Mouse (Mus musculus) hindbrain, embryonic 15.5 days (tissue): Measurements from ENCODE around the gene Pilra. TPM values are rescaled to one million over a fixed set of nuclear protein-coding genes. Genes with fewer than 3 reads are reported as not detected.
A peak's percentile ranks its signal among the peaks of the same experiment; 100 is the strongest.

Source experiments
- ATAC-seq: fragments of 200-750 bp; cut with Nextera tagmentation; 2 replicates; pipeline ENCODE4 v1.8.0; 2017; ENCODE audit warnings: low read depth, moderate number of reproducible peaks, moderate TSS enrichment; ENCODE audit not compliant: low FRiP score
- H3K27ac ChIP-seq: fragments of 300-500 bp; sonication (generic); replicated peaks from 2 replicates; pipeline ENCODE4 v1.5.1; 2015; ENCODE audit warnings: mild to moderate bottlenecking, inconsistent platforms
- H3K27me3 ChIP-seq: fragments of 300-500 bp; sonication (generic); 2 replicates; pipeline ENCODE4 v1.6.1; 2015; ENCODE audit warnings: control low read depth, inconsistent platforms
- H3K36me3 ChIP-seq: fragments of 300-500 bp; sonication (generic); 2 replicates; pipeline ENCODE4 v1.6.1; 2015; ENCODE audit warnings: control low read depth, inconsistent platforms
- H3K4me1 ChIP-seq: fragments of 300-500 bp; sonication (generic); replicated peaks from 2 replicates; pipeline ENCODE4 v1.6.1; 2015; ENCODE audit warnings: control low read depth, inconsistent platforms
- H3K4me2 ChIP-seq: fragments of 300-500 bp; sonication (generic); 2 replicates; pipeline ENCODE4 v1.6.1; 2015; ENCODE audit warnings: moderate library complexity, mild to moderate bottlenecking, inconsistent platforms
- H3K4me3 ChIP-seq: fragments of 300-500 bp; sonication (generic); 2 replicates; pipeline ENCODE4 v1.5.1; 2015; ENCODE audit warnings: mild to moderate bottlenecking, inconsistent platforms
- H3K9ac ChIP-seq: fragments of 300-500 bp; sonication (generic); 2 replicates; pipeline ENCODE4 v1.6.1; 2015; ENCODE audit warnings: inconsistent platforms
- H3K9me3 ChIP-seq: fragments of 300-500 bp; sonication (generic); 2 replicates; pipeline ENCODE4 v1.6.1; 2016; ENCODE audit warnings: control low read depth, inconsistent platforms
- WGBS: fragments of 180-500 bp; shearing (Covaris S2); methylation state at CpG from one replicate; pipeline ENCODE4 v1.1.7; 2015; 5-methylcytosine and 5-hydroxymethylcytosine counted together
- polyA plus RNA-seq: library from polyadenylated mRNA; unstranded; fragments of >200 nt; fragmentation: Nextera tagmentation; extraction: Ambion mirVana; gene quantifications from 2 replicates; pipeline ENCODE4 v1.2.1, GENCODE M21; 2015

Pilra gene
- polyA plus RNA-seq, 1 experiment from 2014 or later, result 0.21 TPM

DNA sequence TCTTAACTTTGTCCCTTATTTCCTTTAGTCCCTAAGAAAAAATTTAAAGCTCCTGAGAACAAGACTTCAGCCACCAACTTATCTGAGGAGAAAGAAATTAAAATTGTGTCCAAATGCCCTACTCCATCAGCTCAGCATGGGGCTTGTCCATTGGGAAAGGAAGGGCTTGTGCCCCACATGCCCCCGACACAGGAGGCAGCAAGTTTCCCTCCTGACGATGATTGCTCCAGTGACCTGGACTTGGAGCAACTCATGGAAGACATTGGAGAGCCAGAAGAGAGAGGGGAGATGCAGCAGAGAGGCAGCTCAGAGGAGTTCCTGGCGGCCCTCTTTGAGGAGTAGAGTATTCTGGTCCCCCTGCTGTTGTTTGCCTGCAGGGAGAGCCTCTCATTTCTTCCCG, 14.0 kb downstream of the Pilra start:
- Histone ChIP-seq H3K4me2 (no peak overlapping the region), H3K9me3 (no peaks in the 10 kb centered on the region), H3K27me3 (no peaks in the 10 kb centered on the region), H3K4me3 (no peak overlapping the region), H3K4me1 (no peaks in the 10 kb centered on the region), H3K36me3 (no peaks in the 10 kb centered on the region), H3K9ac (no peak overlapping the region), H3K27ac (no peak overlapping the region)
- 66% methylated on average over 4 of the region's 4 CpGs for WGBS
- no peak for ATAC-seq

DNA sequence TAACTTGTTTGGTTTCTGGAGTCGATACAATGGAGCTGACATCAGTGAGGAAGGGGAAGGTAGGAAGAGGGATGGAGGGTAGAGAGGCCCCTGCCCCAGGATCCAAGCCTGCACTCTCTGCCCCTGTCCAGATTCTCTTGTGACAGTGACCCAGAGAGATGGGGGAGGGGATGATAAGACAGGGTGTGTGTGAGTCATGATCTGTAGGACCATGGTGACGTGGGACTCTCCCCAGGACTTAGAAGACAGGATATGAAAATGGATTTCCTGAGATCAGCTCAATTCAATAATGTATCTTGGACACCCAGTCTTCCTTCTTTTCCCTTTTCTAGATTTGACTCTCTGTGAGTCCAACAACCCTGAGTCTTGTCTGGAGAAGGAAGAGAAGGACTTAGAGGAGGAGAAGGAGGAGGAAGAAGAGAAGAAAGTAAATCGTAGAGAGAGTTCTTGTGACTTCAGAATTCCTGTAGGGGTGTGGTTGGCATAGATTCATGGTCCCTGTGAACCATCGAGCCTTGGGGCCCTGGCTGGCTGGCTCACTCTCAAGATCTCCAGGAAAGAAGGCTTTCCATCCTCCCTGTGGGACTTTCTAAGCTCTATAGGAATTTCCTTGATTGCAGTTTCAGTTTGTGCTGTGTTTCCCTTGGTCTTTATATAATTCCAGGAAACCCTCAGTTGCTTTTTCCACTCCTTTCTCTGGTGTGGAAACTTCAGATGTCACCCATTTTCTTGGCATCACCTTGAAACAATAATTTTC, 18.4 kb downstream of the Pilra start:
- Histone ChIP-seq H3K9ac (no peak overlapping the region), H3K4me1 (no peaks in the 10 kb centered on the region), H3K9me3 (no peaks in the 10 kb centered on the region), H3K4me3 (no peak overlapping the region), H3K27ac (no peak overlapping the region), H3K27me3 (no peaks in the 10 kb centered on the region), H3K4me2 (no peak overlapping the region), H3K36me3 (no peaks in the 10 kb centered on the region)
- ATAC-seq, result no peak
- 74% methylated on average over 4 of the region's 4 CpGs for WGBS

DNA sequence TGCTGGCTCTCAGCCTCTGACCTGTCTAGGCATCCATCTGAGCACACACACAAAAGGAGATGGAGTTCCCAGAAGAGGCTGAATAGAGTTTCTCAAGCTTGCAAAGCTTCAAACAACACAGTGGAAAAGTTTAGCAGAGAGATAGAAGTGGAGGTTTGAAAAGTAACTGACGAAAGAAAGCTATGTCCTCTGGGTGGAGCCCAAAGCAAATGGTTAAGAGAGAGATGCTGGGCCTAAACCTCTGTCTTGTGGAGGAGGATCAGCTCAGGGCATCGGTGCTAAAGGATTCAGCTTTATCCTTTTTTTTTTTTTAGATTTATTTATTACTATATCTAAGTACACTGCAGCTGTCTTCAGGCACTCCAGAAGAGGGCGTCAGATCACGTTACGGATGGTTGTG, 27.8 kb downstream of the Pilra start:
- H3K36me3 ChIP-seq, result no peaks in the 10 kb centered on the region
- no peaks in the 10 kb centered on the region for H3K27me3 ChIP-seq
- no peak overlapping the region for H3K4me2 ChIP-seq
- H3K27ac ChIP-seq, result no peak overlapping the region
- no peak for ATAC-seq
- 91% methylated on average over 5 of the region's 5 CpGs for WGBS
- no peak overlapping the region for H3K9ac ChIP-seq
- H3K9me3 ChIP-seq, result no peaks in the 10 kb centered on the region
- no peak overlapping the region for H3K4me3 ChIP-seq
- H3K4me1 ChIP-seq, result no peaks in the 10 kb centered on the region

DNA sequence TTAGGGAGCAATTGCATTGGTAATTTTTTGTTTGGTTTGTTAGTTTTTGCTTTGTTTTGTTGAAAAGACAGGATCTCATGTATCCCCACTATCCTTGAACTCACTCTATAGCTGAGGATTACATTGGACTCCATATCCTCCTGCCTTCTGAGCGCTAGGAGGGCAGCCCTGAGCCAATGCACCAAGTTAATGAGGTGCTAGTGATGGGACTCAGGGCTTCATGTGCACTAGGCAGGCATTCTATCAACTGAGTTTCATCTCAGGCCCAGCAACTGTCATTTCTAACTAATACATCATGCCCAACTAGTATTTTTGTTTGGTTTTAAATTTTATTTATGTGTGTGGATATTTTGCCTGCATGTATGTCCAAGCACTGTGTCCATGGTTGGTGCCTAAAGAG, 29.9 kb downstream of the Pilra start:
- no peak for ATAC-seq
- Histone ChIP-seq H3K36me3 (no peaks in the 10 kb centered on the region), H3K4me3 (no peak overlapping the region), H3K9me3 (no peaks in the 10 kb centered on the region), H3K27me3 (no peaks in the 10 kb centered on the region), H3K4me2 (no peak overlapping the region), H3K27ac (no peak overlapping the region), H3K4me1 (no peaks in the 10 kb centered on the region), H3K9ac (no peak overlapping the region)
- WGBS, result 79% methylated on average over 1 of the region's 1 CpGs

DNA sequence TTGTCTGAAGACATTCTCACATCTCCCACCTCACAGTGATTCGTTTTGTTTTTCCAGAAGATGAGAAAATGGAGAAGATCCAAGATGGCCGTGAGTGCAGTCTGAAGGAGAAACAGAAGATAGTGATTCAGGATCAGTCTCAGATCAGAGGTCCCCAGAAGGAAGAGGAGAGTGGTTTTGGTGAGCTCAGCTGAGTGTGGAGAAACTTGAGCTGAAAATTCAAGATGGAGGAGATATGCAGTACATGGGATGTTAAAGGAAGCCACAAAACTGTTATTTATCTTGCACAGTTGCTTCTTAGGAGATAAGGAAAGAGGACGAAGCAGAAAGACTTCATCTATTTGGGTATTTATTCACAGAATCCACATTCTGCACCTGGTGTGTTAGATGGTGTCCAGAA, 35.2 kb downstream of the Pilra start:
- ATAC-seq, result no peak

DNA sequence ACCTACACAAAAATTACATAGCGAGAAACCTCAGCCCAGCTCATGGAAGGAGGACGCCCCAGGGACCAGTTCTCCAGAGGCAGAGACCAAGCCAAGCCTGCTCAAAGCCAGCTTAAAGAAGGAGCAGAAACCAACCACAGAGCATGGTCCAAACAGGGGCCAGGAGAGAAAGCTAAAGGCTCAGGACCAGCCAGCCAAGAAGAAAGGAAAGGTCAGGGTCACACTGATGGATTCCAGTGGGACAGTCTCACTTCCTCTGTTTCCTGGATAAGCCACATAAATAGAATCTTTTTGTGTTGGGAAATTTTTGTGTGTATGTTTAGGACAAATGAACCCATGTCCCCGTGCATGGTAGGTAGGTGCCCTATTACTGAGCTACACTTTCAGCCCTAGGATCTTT, 39.5 kb downstream of the Pilra start:
- H3K36me3 ChIP-seq, result no peaks in the 10 kb centered on the region
- H3K27ac ChIP-seq, result no peak overlapping the region
- no peaks in the 10 kb centered on the region for H3K4me1 ChIP-seq
- WGBS, result 87% methylated on average over 3 of the region's 3 CpGs
- H3K4me2 ChIP-seq, result no peak overlapping the region
- ATAC-seq, result no peak
- no peak overlapping the region for H3K4me3 ChIP-seq
- no peaks in the 10 kb centered on the region for H3K27me3 ChIP-seq
- no peak overlapping the region for H3K9ac ChIP-seq
- H3K9me3 ChIP-seq, result no peaks in the 10 kb centered on the region

More for the DNA sequence above, 35.2 kb downstream of the Pilra start:
- no peaks in the 10 kb centered on the region for H3K27me3 ChIP-seq
- no peak overlapping the region for H3K27ac ChIP-seq
- no peaks in the 10 kb centered on the region for H3K9me3 ChIP-seq
- H3K36me3 ChIP-seq, result no peaks in the 10 kb centered on the region
- no peak overlapping the region for H3K4me3 ChIP-seq
- no peak overlapping the region for H3K4me2 ChIP-seq
- no peaks in the 10 kb centered on the region for H3K4me1 ChIP-seq
- WGBS, result 88% methylated on average over 3 of the region's 3 CpGs
- H3K9ac ChIP-seq, result no peak overlapping the region

DNA sequence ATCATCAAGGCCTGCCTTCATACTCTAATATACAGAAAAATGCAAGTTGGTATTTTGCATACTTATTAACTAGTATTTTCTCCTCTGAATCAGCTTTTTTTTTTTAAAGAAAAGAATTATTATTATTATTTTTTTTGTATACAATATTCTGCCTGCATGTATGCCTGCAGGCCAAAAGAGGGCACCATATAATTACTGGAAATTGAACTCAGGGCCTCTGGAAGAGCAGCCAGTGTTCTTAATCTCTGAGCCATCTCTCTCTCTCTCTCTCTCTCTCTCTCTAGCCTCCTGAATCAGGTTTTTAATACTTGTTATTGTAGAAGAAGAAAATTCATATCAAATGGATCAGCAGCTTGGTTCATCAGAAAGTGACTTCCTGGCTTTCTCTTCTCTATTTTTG, 44.5 kb downstream of the Pilra start:
- H3K4me2 ChIP-seq, result no peak overlapping the region
- no peaks in the 10 kb centered on the region for H3K9me3 ChIP-seq
- peaks cover 6% of the 10 kb centered on the region for H3K4me1 ChIP-seq
- H3K9ac ChIP-seq, result no peak overlapping the region
- ATAC-seq, result no peak
- no peaks in the 10 kb centered on the region for H3K36me3 ChIP-seq
- H3K27ac ChIP-seq, result no peak overlapping the region
- no peak overlapping the region for H3K4me3 ChIP-seq
- no peaks in the 10 kb centered on the region; the same call in 1 of the 2 replicates for H3K27me3 ChIP-seq

DNA sequence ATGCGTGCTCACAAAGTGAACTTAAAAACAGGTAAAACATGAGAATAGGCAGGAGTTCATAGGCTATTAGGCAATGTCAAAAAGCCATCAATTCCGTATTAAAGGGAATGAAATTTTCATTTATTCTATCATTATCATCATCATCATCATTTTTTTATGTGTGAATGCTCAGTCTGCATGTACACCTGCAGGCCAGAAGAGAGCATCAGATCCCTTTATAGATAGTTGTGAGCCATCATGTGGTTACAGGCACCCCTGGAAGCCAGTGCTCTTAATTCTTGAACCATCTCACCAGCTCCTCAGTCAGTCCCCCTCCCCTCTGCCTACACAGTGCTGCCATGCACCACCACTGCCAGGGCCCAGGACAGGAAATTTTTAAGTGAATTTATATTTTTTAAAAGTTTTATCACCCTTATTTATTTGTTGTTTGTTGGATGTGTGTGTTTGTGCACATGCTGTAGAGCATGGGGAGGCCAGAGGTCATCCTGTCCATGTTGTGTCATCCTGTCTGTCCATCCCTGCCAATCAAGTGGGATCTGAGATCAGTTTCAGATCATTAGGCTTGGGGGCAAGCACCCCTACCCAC, 47.0 kb downstream of the Pilra start:
- Histone ChIP-seq H3K4me2 (no peak overlapping the region), H3K9me3 (no peaks in the 10 kb centered on the region), H3K9ac (no peak overlapping the region), H3K36me3 (no peaks in the 10 kb centered on the region), H3K27me3 (no peaks in the 10 kb centered on the region; the same call in 1 of the 2 replicates), H3K27ac (no peak overlapping the region), H3K4me3 (no peak overlapping the region), H3K4me1 (peaks cover 20% of the 10 kb centered on the region)
- no peak for ATAC-seq
- WGBS, result 95% methylated on average over 2 of the region's 2 CpGs

DNA sequence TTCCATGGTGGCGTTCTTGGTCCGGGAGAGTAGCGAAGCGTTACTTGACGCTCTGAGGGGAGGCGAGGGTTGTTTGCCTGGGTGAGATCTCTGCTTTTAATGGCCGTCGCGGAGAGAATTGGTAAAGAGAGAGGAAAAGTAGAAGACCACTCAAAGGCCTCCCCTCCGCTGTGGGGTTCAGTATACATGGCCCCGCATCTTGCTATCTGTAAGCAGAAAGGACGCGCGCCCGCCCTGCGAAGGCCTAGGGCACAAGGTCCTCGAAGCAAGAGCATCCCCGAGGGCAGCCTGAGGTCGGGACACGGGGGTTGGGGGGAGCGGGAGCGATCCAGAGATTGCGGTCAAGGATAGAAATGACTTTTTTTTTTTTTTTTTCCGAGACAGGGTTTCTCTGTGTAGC, 47.9 kb downstream of the Pilra start:
- H3K4me2 ChIP-seq, result peak overlapping the region; percentile 79
- no peak overlapping the region for H3K27ac ChIP-seq
- H3K9me3 ChIP-seq, result no peaks in the 10 kb centered on the region
- WGBS, result 72% methylated on average over 24 of the region's 24 CpGs
- no peaks in the 10 kb centered on the region; the same call in 1 of the 2 replicates for H3K27me3 ChIP-seq
- H3K4me3 ChIP-seq, result peak overlapping the region; percentile 77
- H3K4me1 ChIP-seq, result peaks cover 29% of the 10 kb centered on the region
- peak overlapping the region; percentile 16; the same call in 1 of the 2 replicates for H3K9ac ChIP-seq
- ATAC-seq, result no peak
- H3K36me3 ChIP-seq, result 0 out of 2 replicates have a peak, but pooled peaks cover 3% of the 10 kb centered on the region

DNA sequence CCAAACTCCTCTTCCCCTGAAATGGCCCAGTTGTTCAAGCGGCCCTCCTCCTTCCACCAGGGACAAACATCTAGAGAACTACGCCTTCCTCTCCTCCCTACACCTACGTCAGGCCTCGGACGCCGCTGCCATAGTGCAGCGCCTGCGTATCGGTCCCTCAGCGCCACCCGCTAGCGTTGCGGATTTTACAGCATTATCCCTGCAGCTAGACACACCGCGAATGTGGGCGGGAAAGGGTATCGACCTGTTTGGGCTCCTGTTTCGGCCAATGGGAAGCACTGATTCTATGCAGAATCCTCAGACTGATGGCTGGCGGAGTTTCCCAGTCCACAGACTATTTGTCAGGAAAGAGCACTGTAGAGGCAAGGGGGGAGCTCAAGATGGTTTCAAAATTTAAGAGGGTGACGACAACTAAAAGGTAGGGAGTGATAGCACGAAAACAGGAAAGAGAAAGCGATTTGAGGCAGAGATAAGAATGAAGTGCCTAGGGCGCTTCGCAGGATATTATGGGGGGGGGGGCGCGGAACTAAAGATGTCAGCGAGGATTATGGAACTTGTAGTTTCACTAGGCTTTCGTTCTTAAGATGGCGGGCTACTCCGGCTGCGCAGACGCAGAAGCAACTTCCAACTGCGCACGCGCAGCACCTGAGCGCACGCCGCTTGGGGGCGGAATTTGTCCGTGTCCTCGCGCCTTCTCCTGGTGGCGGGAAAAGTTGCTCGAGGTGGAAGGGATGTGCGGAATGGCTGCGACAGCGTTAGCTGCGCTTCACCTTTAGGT, 48.7 kb downstream of the Pilra start, which contains the start of the genes Mepce and Zcwpw1:
Mepce (minus strand) TSS at position 505 of the 778 bp plus-strand sequence.
Zcwpw1 (plus strand) TSS at position 648 of the 778 bp plus-strand sequence.
- peak; percentile 73 for ATAC-seq
- peaks cover 37% of the 10 kb centered on the region for H3K4me1 ChIP-seq
- peak within 1 kb of the TSS; percentile 79 for H3K4me2 ChIP-seq
- peak within 1 kb of the TSS; percentile 93 for H3K9ac ChIP-seq
- no peaks in the 10 kb centered on the region; the same call in 1 of the 2 replicates for H3K27me3 ChIP-seq
- H3K4me3 ChIP-seq, result peak within 1 kb of the TSS; percentile 77
- H3K36me3 ChIP-seq, result peaks cover 10% of the 10 kb centered on the region
- WGBS, result under 1% methylated on average over 48 of the region's 48 CpGs
- H3K27ac ChIP-seq, result peak within 1 kb of the TSS; percentile 99
- no peaks in the 10 kb centered on the region for H3K9me3 ChIP-seq

DNA sequence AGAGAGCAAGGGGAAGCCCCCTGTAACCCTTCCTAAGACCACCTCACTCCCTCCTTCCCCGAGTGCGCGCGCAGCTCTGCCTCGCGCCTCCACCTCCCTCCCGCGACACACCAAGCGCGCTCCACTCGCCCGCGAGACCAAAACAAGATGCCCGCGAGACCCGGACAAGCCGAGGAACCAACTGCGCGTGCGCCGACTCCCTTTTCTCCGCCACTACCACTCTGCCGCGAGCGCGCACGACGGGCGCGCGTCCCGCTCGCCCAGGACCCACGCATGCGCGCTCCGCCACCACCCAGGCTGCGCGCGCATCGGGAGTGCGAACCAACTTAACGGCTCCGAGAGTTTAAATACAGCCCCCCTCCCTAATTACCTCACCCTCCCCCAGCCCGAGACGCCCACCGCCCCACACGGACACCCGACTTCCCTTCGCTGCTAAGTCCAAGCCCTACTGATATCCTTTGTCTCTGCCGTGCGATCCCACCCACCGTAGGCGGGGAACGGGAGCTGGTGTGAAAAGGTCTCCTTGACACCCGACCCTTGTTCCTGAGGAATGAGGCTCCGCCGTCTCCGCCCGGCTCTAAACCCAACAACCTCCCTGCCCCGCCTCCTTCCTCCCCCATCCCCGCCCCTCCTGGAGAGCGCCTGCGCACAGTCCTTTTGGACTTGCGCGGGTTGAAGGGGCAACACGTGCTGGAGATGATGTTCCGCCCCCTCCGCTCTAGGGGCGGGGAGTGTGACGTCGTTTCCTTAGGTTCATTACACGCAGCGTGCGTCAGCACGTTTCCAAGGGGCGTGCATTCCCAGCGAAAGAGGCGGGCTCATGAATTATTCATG, 49.8 kb downstream of the Pilra start:
- Histone ChIP-seq H3K36me3 (peaks cover 21% of the 10 kb centered on the region), H3K4me1 (peaks cover 47% of the 10 kb centered on the region), H3K27ac (peak overlapping the region; percentile 99), H3K27me3 (no peaks in the 10 kb centered on the region; the same call in 1 of the 2 replicates), H3K9ac (peak overlapping the region; percentile 93), H3K9me3 (no peaks in the 10 kb centered on the region), H3K4me3 (peak overlapping the region; percentile 77), H3K4me2 (peak overlapping the region; percentile 79)
- WGBS, result under 1% methylated on average over 76 of the region's 79 CpGs
- ATAC-seq, result peak; percentile 90
